Mouse (Mus musculus): ENCODE data around the gene Mtfr1l. TPM values are rescaled to one million over a fixed set of nuclear protein-coding genes. Genes with fewer than 3 reads are reported as not detected.
A peak's percentile ranks its signal among the peaks of the same experiment; 100 is the strongest.

Mtfr1l gene
- polyA plus RNA-seq, 1 experiment from 2014 or later, result 125 TPM

DNA sequence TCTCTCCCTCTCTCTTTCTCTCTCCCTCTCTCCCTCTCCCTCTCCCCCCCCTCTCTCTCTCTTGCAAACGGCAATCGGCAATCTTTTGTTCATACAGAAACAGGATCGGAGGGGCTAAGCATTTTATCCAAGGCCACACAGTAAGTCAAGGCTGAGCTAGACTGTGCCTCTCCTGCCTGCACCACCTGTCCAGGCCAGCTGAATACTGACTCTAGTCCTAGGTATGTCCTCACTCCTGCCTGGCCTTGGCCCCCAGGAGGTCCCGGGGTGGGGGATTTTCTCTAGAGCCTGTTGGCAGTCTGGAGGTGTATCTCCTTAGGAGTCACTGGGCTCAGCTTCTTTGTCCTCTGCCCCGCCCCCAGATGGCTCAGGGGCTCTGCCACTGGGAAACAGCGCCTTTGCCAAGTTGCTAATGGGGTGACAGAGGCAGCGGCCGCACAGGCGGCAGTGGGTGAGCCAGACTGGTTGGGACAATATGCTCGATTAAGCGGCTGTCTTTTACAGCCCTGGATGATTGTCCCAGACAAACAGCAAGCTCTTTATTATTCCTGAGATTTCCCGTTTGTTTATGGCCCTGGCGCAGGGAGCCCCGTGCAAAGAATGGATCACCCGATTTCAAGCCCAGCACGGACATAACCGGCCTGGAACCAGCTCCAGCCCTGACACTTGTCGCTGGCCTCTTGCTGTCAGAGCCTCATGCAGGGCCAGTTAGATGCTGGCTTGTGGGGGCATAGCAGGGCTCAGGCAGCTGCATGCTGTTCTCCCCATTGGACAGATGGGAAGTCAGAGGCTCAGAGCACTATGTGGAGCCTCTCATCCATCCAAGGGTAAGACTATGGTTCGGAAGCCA is 32.4 kb upstream of the Mtfr1l start:
- H3K27ac ChIP-seq (ENCODE audit: low read depth), result no peak overlapping the region
- no peak overlapping the region for H3K9ac ChIP-seq
- H3K27me3 ChIP-seq (ENCODE audit: insufficient read depth, low read length), result no peaks in the 10 kb centered on the region
- no peaks in the 10 kb centered on the region for H3K36me3 ChIP-seq (ENCODE audit: insufficient read depth)
- H3K9me3 ChIP-seq (ENCODE audit: low read depth, low read length), result no peaks in the 10 kb centered on the region
- H3K4me3 ChIP-seq (ENCODE audit: low read depth, low read length), result no peak overlapping the region
- TF ChIP-seq CTCF (IDR thresholded peaks at IDR 0.05; ENCODE audit: low read depth), result no peak
- no peaks in the 10 kb centered on the region for H3K4me1 ChIP-seq (ENCODE audit: insufficient read depth)
- DNase-seq (peak; percentile 69), ATAC-seq (ENCODE audit: insufficient read depth) (peak; percentile 63; the same call in 1 of the 2 replicates)
- no peak overlapping the region for H3K4me2 ChIP-seq
- WGBS, result 30% methylated on average over 19 of the region's 19 CpGs

DNA sequence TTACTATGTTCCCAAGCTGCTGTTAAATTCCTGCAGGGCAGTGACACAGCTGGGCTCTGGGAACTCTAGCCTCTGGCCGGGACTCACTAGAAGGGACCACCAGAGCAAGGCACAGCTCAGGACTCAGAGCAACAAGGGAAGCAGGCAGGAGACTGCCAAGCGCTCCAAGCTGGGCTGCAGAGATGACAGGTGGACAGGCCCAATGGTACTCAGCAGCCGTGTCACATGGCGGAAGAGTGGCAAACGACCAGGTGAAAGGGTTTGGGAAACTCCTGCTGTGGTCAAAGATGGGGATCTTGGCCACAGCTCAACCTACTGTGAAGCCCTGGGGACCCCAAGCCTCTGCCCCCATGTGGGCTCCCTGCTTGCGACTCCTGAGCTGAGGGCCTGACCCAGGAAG is 28.9 kb upstream of the Mtfr1l start:
- no peak overlapping the region for H3K27ac ChIP-seq (ENCODE audit: low read depth)
- no peak overlapping the region for H3K4me3 ChIP-seq (ENCODE audit: low read depth, low read length)
- no peaks in the 10 kb centered on the region for H3K27me3 ChIP-seq (ENCODE audit: insufficient read depth, low read length)
- no peak for TF ChIP-seq CTCF (IDR thresholded peaks at IDR 0.05; ENCODE audit: low read depth)
- ATAC-seq (ENCODE audit: insufficient read depth), result no peak
- H3K4me2 ChIP-seq, result no peak overlapping the region
- H3K36me3 ChIP-seq (ENCODE audit: insufficient read depth), result no peaks in the 10 kb centered on the region
- H3K9ac ChIP-seq, result no peak overlapping the region
- no peak for DNase-seq
- no peaks in the 10 kb centered on the region for H3K9me3 ChIP-seq (ENCODE audit: low read depth, low read length)
- WGBS, result 77% methylated on average over 6 of the region's 6 CpGs
- H3K4me1 ChIP-seq (ENCODE audit: insufficient read depth), result no peaks in the 10 kb centered on the region

DNA sequence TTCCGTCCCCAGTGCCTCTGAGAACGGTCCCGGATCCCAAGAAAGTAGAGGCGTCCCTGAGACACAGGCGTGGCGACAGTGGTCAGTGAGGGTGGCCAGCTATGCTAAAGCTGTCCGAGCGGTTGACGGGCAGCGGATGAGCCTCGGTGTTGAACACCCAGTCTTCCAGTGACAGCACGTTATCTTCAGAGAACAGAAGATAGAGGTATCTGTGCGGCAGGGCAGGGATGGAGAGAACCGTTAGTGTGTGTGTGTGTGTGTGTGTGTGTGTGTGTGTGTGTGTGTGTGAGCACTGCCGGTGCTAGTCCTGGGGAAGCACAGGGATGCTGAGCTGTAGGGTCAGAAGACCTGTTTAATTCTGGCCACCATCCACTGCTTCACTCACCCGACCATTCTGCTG is 28.4 kb upstream of the Mtfr1l start:
- H3K4me1 ChIP-seq (ENCODE audit: insufficient read depth), result no peaks in the 10 kb centered on the region
- DNase-seq (no peak), ATAC-seq (ENCODE audit: insufficient read depth) (no peak)
- TF ChIP-seq CTCF (IDR thresholded peaks at IDR 0.05; ENCODE audit: low read depth), result no peak
- H3K27me3 ChIP-seq (ENCODE audit: insufficient read depth, low read length), result no peaks in the 10 kb centered on the region
- no peaks in the 10 kb centered on the region for H3K36me3 ChIP-seq (ENCODE audit: insufficient read depth)
- H3K9me3 ChIP-seq (ENCODE audit: low read depth, low read length), result no peaks in the 10 kb centered on the region
- H3K4me2 ChIP-seq, result no peak overlapping the region
- 74% methylated on average over 16 of the region's 16 CpGs for WGBS
- no peak overlapping the region for H3K4me3 ChIP-seq (ENCODE audit: low read depth, low read length)
- no peak overlapping the region for H3K27ac ChIP-seq (ENCODE audit: low read depth)
- no peak overlapping the region for H3K9ac ChIP-seq

DNA sequence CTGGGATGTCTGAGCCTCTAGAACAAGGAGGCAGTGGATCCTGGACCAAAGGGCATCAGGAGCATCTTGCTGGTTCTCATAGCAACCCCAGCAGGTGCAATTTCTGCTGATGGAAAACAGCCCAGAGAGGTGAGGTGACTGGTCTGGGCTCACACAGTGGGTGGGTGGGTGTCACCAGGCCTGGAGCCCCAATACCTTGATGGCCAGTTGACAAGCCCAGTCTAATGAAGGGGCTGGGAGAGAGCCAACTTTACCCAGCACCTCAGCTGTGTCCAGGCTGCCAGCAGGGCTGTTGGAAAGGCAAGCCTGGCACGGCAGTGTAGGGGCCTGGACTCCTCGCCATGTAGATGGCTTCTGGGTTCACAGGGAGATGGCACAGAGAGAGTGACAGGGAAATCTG is 26.8 kb upstream of the Mtfr1l start:
- no peaks in the 10 kb centered on the region for H3K27me3 ChIP-seq (ENCODE audit: insufficient read depth, low read length)
- no peaks in the 10 kb centered on the region for H3K4me1 ChIP-seq (ENCODE audit: insufficient read depth)
- H3K27ac ChIP-seq (ENCODE audit: low read depth), result no peak overlapping the region
- 72% methylated on average over 2 of the region's 2 CpGs for WGBS
- DNase-seq (no peak), ATAC-seq (ENCODE audit: insufficient read depth) (no peak)
- TF ChIP-seq CTCF (IDR thresholded peaks at IDR 0.05; ENCODE audit: low read depth), result no peak
- H3K4me2 ChIP-seq, result no peak overlapping the region
- no peak overlapping the region for H3K9ac ChIP-seq
- H3K9me3 ChIP-seq (ENCODE audit: low read depth, low read length), result no peaks in the 10 kb centered on the region
- H3K36me3 ChIP-seq (ENCODE audit: insufficient read depth), result no peaks in the 10 kb centered on the region
- H3K4me3 ChIP-seq (ENCODE audit: low read depth, low read length), result no peak overlapping the region

DNA sequence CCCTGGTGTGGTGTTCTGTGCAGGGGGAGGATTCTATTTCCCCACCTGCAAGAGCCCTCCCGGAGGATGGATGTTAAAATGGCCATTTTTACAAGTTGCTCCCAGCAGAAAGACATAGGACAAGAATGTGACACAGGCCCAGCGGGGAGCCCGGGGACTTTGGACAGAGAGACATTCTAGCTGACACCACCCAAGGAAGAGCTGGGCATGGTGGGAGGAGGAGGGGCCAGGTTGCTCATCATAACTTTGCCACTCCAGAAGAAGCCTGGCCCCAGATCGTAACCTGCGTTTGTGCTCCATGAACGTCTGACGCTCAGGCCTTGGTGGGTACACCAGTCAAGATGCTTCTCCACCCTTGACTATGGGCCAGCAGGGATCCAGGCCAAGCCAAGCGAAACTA is 25.5 kb upstream of the Mtfr1l start:
- H3K27me3 ChIP-seq (ENCODE audit: insufficient read depth, low read length), result no peaks in the 10 kb centered on the region
- H3K9me3 ChIP-seq (ENCODE audit: low read depth, low read length), result no peaks in the 10 kb centered on the region
- no peak overlapping the region for H3K4me2 ChIP-seq
- no peaks in the 10 kb centered on the region for H3K4me1 ChIP-seq (ENCODE audit: insufficient read depth)
- DNase-seq, result no peak
- ATAC-seq (ENCODE audit: insufficient read depth), result no peak
- 86% methylated on average over 8 of the region's 8 CpGs for WGBS
- no peak overlapping the region for H3K4me3 ChIP-seq (ENCODE audit: low read depth, low read length)
- no peak overlapping the region for H3K27ac ChIP-seq (ENCODE audit: low read depth)
- TF ChIP-seq CTCF (IDR thresholded peaks at IDR 0.05; ENCODE audit: low read depth), result no peak
- no peaks in the 10 kb centered on the region for H3K36me3 ChIP-seq (ENCODE audit: insufficient read depth)
- H3K9ac ChIP-seq, result no peak overlapping the region

DNA sequence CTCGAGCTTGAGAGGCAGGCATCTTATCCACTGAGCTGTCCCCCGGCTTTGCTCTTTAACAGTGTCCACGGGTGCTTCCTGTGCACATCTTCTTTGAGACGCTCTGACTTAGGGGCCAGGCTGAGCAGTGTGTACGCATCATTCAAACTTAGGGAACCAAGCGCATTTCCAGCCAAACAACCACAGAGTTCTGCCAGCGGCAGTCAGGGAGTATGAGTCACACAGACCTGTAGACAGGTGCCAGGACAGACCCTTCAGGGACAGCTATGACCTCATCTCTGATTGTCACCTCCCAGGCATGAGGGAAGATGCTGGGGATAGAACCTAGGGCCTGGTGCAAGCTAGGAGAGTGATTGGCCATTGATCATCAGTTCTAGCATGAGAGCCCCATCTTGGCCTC is 24.0 kb upstream of the Mtfr1l start:
- WGBS, result 65% methylated on average over 7 of the region's 7 CpGs
- no peak overlapping the region for H3K27ac ChIP-seq (ENCODE audit: low read depth)

DNA sequence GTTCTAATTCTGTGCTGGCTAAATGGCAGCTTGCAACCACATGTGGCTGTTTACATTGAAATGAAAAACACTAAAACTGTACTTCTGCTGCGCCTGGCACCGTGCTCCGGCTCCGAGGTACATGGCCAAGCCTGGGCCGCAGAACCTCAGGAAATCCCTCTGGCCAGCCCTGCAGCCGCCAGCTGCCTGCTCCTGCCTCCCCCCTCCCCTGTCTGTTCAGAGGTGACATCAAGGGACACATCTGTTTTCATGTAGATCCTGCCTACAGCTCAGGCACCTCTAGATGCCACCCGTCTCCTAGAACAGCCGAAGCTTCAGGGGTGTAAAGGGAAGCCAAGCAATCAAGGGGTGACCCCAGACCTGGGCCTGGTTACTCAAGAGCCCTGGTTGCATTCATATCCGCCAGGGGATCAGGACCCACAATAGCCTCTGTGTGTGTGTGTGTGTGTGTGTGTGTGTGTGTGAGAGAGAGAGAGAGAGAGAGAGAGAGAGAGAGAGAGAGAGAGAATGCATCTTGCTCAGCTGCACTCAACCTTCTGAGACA is 23.5 kb upstream of the Mtfr1l start:
- ATAC-seq (ENCODE audit: insufficient read depth) (no peak), DNase-seq (no peak)
- Histone ChIP-seq H3K9me3 (ENCODE audit: low read depth, low read length) (no peaks in the 10 kb centered on the region), H3K4me1 (ENCODE audit: insufficient read depth) (no peaks in the 10 kb centered on the region), H3K9ac (no peak overlapping the region), H3K27me3 (ENCODE audit: insufficient read depth, low read length) (no peaks in the 10 kb centered on the region), H3K27ac (ENCODE audit: low read depth) (no peak overlapping the region), H3K4me2 (no peak overlapping the region), H3K4me3 (ENCODE audit: low read depth, low read length) (no peak overlapping the region), H3K36me3 (ENCODE audit: insufficient read depth) (no peaks in the 10 kb centered on the region)
- TF ChIP-seq CTCF (IDR thresholded peaks at IDR 0.05; ENCODE audit: low read depth), result no peak
- 50% methylated on average over 9 of the region's 9 CpGs for WGBS

More for the DNA sequence above, 24.0 kb upstream of the Mtfr1l start:
- Histone ChIP-seq H3K4me2 (no peak overlapping the region), H3K9me3 (ENCODE audit: low read depth, low read length) (no peaks in the 10 kb centered on the region), H3K9ac (no peak overlapping the region), H3K27me3 (ENCODE audit: insufficient read depth, low read length) (no peaks in the 10 kb centered on the region), H3K4me3 (ENCODE audit: low read depth, low read length) (no peak overlapping the region), H3K4me1 (ENCODE audit: insufficient read depth) (no peaks in the 10 kb centered on the region), H3K36me3 (ENCODE audit: insufficient read depth) (no peaks in the 10 kb centered on the region)
- no peak for TF ChIP-seq CTCF (IDR thresholded peaks at IDR 0.05; ENCODE audit: low read depth)
- DNase-seq (no peak), ATAC-seq (ENCODE audit: insufficient read depth) (no peak)
